ENCODE assay signal across 50 mouse cellular contexts in the genomic region with DNA sequence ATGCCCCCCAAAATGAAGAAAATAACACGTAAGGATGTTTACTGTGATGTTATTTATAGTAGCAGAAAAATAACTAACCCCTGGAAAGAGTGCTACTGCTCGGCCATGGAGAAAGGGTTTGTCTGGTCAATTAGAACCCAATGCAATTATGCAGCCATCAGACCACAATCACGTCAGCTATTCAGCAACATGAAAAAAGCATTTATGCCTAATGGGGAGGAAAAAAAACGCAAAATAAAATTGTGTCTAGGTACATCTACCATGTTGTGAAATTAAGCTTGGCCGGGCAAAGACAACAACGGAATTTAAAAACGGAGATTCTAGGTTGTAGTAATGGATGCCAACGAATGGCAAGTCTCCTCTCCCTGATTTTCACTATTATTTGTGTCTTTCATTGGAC. TPM values are rescaled to one million over a fixed set of nuclear protein-coding genes. Genes with fewer than 3 reads are reported as not detected.
"Had no signal": no experiment of that assay in that cellular context is flagged by ENCODE, and none has a peak within 500 bp of the region (broad histone marks: within the 10 kb centered on the region; RNA-seq: fewer than 3 reads in every experiment).

No protein-coding gene starts in this region.

- DNase-seq: heart, postnatal 10 days; heart, postnatal 36 days; heart, postnatal 4 days; kidney, adult 11 months; kidney, adult 18-20 months; kidney, adult 2 months; kidney, adult 8-10 months; kidney, adult 9 months; kidney, postnatal 10 days; kidney, postnatal 14 days; kidney, postnatal 25 days; kidney, postnatal 36 days; kidney, postnatal 4 days; layer of hippocampus, adult 9-11 months; layer of hippocampus, postnatal 36 days had no signal

- H3K4me3 ChIP-seq: heart, embryonic 12.5 days; heart, embryonic 13.5 days; heart, embryonic 15.5 days; hindbrain, embryonic 10.5 days; hindbrain, embryonic 12.5 days; hindbrain, embryonic 13.5 days; hindbrain, embryonic 15.5 days; intestine, embryonic 15.5 days; kidney, embryonic 15.5 days; layer of hippocampus, adult 2 months; left cerebral cortex, adult 2 months had no signal

- H3K4me2 ChIP-seq: heart, embryonic 12.5 days; heart, embryonic 13.5 days; heart, embryonic 15.5 days; hindbrain, embryonic 12.5 days; hindbrain, embryonic 13.5 days; hindbrain, embryonic 14.5 days; hindbrain, embryonic 15.5 days; intestine, embryonic 15.5 days; kidney, embryonic 15.5 days had no signal

- H3K9me3 ChIP-seq: heart, embryonic 12.5 days; heart, embryonic 13.5 days; heart, embryonic 15.5 days; hindbrain, embryonic 10.5 days; hindbrain, embryonic 12.5 days; hindbrain, embryonic 13.5 days; hindbrain, embryonic 15.5 days; intestine, embryonic 15.5 days; kidney, embryonic 15.5 days had no signal

- H3K9ac ChIP-seq: heart, embryonic 12.5 days; heart, embryonic 13.5 days; heart, embryonic 15.5 days; hindbrain, embryonic 12.5 days; hindbrain, embryonic 13.5 days; hindbrain, embryonic 14.5 days; hindbrain, embryonic 15.5 days; intestine, embryonic 15.5 days; kidney, embryonic 15.5 days had no signal

- H3K27me3 ChIP-seq: heart, embryonic 12.5 days; heart, embryonic 13.5 days; heart, embryonic 15.5 days; hindbrain, embryonic 15.5 days; intestine, embryonic 15.5 days; kidney, embryonic 15.5 days had no signal

- H3K27ac ChIP-seq: heart, embryonic 13.5 days; heart, embryonic 15.5 days; hindbrain, embryonic 10.5 days; hindbrain, embryonic 12.5 days; hindbrain, embryonic 13.5 days; hindbrain, embryonic 14.5 days; hindbrain, embryonic 15.5 days; hindbrain, postnatal 0 days; intestine, embryonic 15.5 days; kidney, embryonic 15.5 days; kidney, postnatal 0 days; layer of hippocampus, adult 2 months; left cerebral cortex, adult 2 months had no signal

- H3K36me3 ChIP-seq: heart, embryonic 12.5 days; heart, embryonic 13.5 days; heart, embryonic 15.5 days; hindbrain, embryonic 10.5 days; hindbrain, embryonic 12.5 days; hindbrain, embryonic 13.5 days; hindbrain, embryonic 15.5 days; intestine, embryonic 15.5 days; kidney, embryonic 15.5 days had no signal

- ATAC-seq: hindbrain, embryonic 16.5 days; hindbrain, postnatal 0 days; inflammation-experienced regulatory T-cells, adult 6 months; intestine, embryonic 15.5 days; intestine, embryonic 16.5 days; intestine, postnatal 0 days had no signal

RNA-seq across cellular contexts. Expression of a gene that starts 23.2 kb away (rescaled TPM):
- total RNA-seq: heart, postnatal 10 days; heart, postnatal 25 days; heart, postnatal 36 days; heart, postnatal 4 days; hematopoietic stem cell, adult 5-6 weeks; hindbrain, postnatal 0 days; layer of hippocampus, adult 18-20 months; layer of hippocampus, adult 2 months; layer of hippocampus, adult 8-10 months; layer of hippocampus, postnatal 10 days; layer of hippocampus, postnatal 14 days; layer of hippocampus, postnatal 25 days; layer of hippocampus, postnatal 36 days; left cerebral cortex, adult 18-20 months; left cerebral cortex, adult 2 months; left cerebral cortex, adult 8-10 months had no signal
- polyA plus RNA-seq: heart, embryonic 12.5 days; heart, embryonic 13.5 days; heart, embryonic 14.5 days; heart, embryonic 15.5 days; heart, embryonic 16.5 days; heart, postnatal 0 days; hindbrain, embryonic 10.5 days; hindbrain, embryonic 11.5 days; hindbrain, embryonic 12.5 days; hindbrain, embryonic 13.5 days; hindbrain, embryonic 14.5 days; hindbrain, embryonic 15.5 days; hindbrain, embryonic 16.5 days; hindbrain, postnatal 0 days; inflammation-experienced regulatory T-cells, adult 6 months; intestine, embryonic 14.5 days; intestine, embryonic 15.5 days; intestine, embryonic 16.5 days; intestine, postnatal 0 days; kidney, adult 2 months; kidney, embryonic 14.5 days; kidney, embryonic 15.5 days; kidney, embryonic 16.5 days; kidney, postnatal 0 days; large intestine, adult 2 months had no signal

RNA-seq across cellular contexts. Expression of a gene that starts 56.6 kb away (rescaled TPM):
- total RNA-seq: heart, postnatal 10 days; heart, postnatal 25 days; heart, postnatal 36 days; heart, postnatal 4 days; hematopoietic stem cell, adult 5-6 weeks; hindbrain, postnatal 0 days; layer of hippocampus, adult 18-20 months; layer of hippocampus, postnatal 36 days; left cerebral cortex, adult 18-20 months; left cerebral cortex, adult 2 months had no signal
- polyA plus RNA-seq: heart, embryonic 12.5 days; heart, embryonic 13.5 days; heart, embryonic 14.5 days; heart, embryonic 15.5 days; heart, postnatal 0 days; inflammation-experienced regulatory T-cells, adult 6 months; intestine, embryonic 14.5 days; intestine, embryonic 15.5 days; intestine, embryonic 16.5 days; intestine, postnatal 0 days; kidney, adult 2 months; kidney, embryonic 14.5 days; kidney, embryonic 15.5 days; kidney, embryonic 16.5 days; kidney, postnatal 0 days; large intestine, adult 2 months had no signal
